Mouse (Mus musculus) midbrain, embryonic 15.5 days (tissue): ENCODE results near the gene Dcaf11. TPM values are rescaled to one million over a fixed set of nuclear protein-coding genes. Genes with fewer than 3 reads are reported as not detected.
A peak's percentile ranks its signal among the peaks of the same experiment; 100 is the strongest.

Experiments used
- ATAC-seq: fragments of 200-750 bp; cut with Nextera tagmentation; replicated peaks from 2 replicates; pipeline ENCODE4 v1.8.0; 2017; ENCODE audit warnings: moderate TSS enrichment
- H3K27ac ChIP-seq: fragments of 300-500 bp; sonication (generic); 2 replicates; pipeline ENCODE4 v1.5.1; 2015; ENCODE audit warnings: mild to moderate bottlenecking, inconsistent platforms
- H3K27me3 ChIP-seq: fragments of 300-500 bp; sonication (generic); replicated peaks from 2 replicates; pipeline ENCODE4 v1.6.1; 2015; ENCODE audit warnings: inconsistent platforms
- H3K36me3 ChIP-seq: fragments of 300-500 bp; sonication (generic); replicated peaks from 2 replicates; pipeline ENCODE4 v1.6.1; 2015; ENCODE audit warnings: inconsistent platforms
- H3K4me1 ChIP-seq: fragments of 300-500 bp; sonication (generic); 2 replicates; pipeline ENCODE4 v1.6.1; 2015; ENCODE audit warnings: inconsistent platforms
- H3K4me2 ChIP-seq: fragments of 300-500 bp; sonication (generic); 2 replicates; pipeline ENCODE4 v1.6.1; 2015; ENCODE audit warnings: inconsistent platforms, mild to moderate bottlenecking, moderate library complexity
- H3K4me3 ChIP-seq: fragments of 300-500 bp; sonication (generic); 2 replicates; pipeline ENCODE4 v1.5.1; 2015; ENCODE audit warnings: mild to moderate bottlenecking, inconsistent platforms
- H3K9ac ChIP-seq: fragments of 300-500 bp; sonication (generic); 2 replicates; pipeline ENCODE4 v1.6.1; 2015; ENCODE audit warnings: mild to moderate bottlenecking, inconsistent platforms
- H3K9me3 ChIP-seq: fragments of 300-500 bp; sonication (generic); 2 replicates; pipeline ENCODE4 v1.6.1; 2016; ENCODE audit warnings: inconsistent platforms
- WGBS: fragments of 180-500 bp; shearing (Covaris S2); methylation state at CpG from one replicate; pipeline ENCODE4 v1.1.7; 2015; ENCODE audit warnings: mixed read lengths; 5-methylcytosine and 5-hydroxymethylcytosine counted together
- polyA plus RNA-seq: library from polyadenylated mRNA; unstranded; fragments of >200 nt; fragmentation: Nextera tagmentation; extraction: Ambion mirVana; gene quantifications from 2 replicates; pipeline ENCODE4 v1.2.1, GENCODE M21; 2015

Dcaf11 gene
- polyA plus RNA-seq, 1 experiment from 2014 or later = 135 TPM

DNA sequence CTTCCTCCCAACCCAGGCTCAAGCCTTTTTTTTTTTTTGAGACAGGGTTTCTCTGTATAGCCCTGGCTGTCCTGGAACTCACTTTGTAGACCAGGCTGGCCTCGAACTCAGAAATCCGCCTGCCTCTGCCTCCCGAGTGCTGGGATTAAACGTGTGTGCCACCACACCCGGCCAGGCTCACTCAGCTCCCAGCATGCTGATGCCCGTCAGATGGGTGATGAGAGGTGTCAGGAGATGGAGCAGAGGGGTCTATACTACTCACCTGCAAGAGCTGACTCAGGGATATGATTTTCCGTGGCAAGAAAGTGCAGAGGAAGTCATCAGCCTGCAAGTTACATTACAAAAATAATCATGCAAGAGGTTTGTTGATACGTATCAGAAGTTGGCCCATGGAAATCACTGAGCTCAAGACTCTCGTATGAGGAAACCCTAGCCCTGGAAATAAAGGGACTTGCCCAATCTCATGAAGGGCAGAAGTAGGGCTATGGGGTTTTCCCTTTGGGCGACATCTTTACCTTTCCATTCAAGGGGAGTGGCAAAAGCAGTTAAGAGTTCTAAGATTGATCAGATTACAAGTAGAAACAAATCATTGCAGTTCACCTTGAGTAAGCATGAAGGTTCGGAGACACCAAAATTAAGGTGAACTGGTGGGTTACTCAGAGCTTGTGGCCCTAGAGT, 30.1 kb downstream of the Dcaf11 start:
- Histone ChIP-seq H3K4me2 (peak overlapping the region; percentile 96), H3K4me3 (peak overlapping the region; percentile 85), H3K9ac (peak overlapping the region; percentile 91), H3K36me3 (0 out of 2 replicates have a peak, but pooled peaks cover 3% of the 10 kb centered on the region), H3K27me3 (no peaks in the 10 kb centered on the region), H3K4me1 (peaks cover 33% of the 10 kb centered on the region), H3K27ac (peak overlapping the region; percentile 90; the same call in 1 of the 2 replicates), H3K9me3 (no peaks in the 10 kb centered on the region)
- 88% methylated on average over 11 of the region's 11 CpGs for WGBS
- ATAC-seq = no peak

DNA sequence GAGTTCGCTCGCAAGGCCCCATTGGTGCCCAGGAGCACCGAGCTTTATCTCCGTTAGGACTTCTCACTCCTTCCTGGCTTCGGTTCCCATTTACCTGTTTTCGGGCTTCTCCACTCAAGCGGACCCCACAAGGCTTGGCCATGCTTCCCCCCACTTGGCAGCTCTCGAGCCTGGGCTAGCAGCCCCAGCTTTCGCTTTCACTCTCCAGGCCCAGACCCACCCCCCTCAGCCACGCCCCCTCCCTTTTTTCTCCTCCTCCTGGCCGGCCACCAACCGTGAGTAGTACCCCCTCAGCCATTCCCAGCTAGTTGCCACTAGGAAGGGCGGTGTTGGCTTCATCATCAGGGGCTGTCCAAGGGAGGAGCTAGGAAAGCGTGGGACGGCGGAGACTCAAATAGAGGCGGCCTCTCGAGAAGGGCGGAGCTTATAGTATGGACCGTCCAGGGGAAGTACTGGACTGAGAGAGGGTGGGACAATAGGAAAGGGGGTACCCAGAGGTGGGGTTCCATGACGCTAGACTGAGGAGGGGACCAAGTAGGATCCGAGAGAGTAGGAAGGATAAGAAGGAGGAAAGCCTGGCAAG, 31.0 kb downstream of the Dcaf11 start, which contains the start of gene Psme2:
Psme2 (minus strand) TSS at position 366 of the 583 bp plus-strand sequence.
- H3K27ac ChIP-seq = peak within 1 kb of the TSS; percentile 90
- H3K4me2 ChIP-seq = peak within 1 kb of the TSS; percentile 96
- peak within 1 kb of the TSS; percentile 85 for H3K4me3 ChIP-seq
- H3K27me3 ChIP-seq = no peaks in the 10 kb centered on the region
- peaks cover 9% of the 10 kb centered on the region; the same call in 1 of the 2 replicates for H3K36me3 ChIP-seq
- peak within 1 kb of the TSS; percentile 91 for H3K9ac ChIP-seq
- WGBS = under 1% methylated on average over 22 of the region's 22 CpGs
- no peaks in the 10 kb centered on the region for H3K9me3 ChIP-seq
- peaks cover 34% of the 10 kb centered on the region for H3K4me1 ChIP-seq
- peak; percentile 96 for ATAC-seq

DNA sequence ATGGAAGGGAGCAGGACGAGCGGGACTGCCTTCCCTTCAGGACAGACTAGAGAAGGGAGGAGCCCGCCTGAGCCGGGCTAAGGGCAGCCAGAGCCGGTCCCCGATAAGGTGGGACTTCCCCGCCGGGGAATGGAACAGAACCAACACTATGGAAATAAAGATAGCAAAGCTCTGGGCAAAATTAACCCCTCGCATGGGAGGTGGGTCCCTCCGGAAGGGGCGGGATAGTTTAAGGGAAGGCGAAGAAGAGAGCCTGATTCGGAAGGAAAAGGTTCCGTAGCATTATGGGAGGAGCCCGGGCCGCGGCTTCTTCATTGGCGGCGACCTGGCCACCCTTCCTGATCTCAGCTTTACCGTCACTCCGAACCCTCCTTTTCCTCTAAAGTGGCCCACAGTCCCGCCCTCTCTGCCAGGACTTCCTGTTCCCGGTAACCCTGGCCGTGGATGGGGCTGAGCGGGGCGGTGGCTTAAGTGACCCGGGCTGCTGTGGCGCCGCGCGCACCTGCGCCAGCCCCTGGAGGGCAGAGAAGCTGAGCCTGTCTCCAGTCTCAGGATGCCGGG, 31.6 kb downstream of the Dcaf11 start, which contains the start of gene Rnf31:
Rnf31 (plus strand) TSS at position 378 of the 561 bp plus-strand sequence.
- H3K27me3 ChIP-seq = no peaks in the 10 kb centered on the region
- no peaks in the 10 kb centered on the region for H3K9me3 ChIP-seq
- H3K4me1 ChIP-seq = peaks cover 38% of the 10 kb centered on the region
- ATAC-seq = peak; percentile 92
- peaks cover 15% of the 10 kb centered on the region; the same call in 1 of the 2 replicates for H3K36me3 ChIP-seq
- under 1% methylated on average over 33 of the region's 33 CpGs for WGBS
- H3K27ac ChIP-seq = peak within 1 kb of the TSS; percentile 90
- peak within 1 kb of the TSS; percentile 85 for H3K4me3 ChIP-seq
- H3K9ac ChIP-seq = peak within 1 kb of the TSS; percentile 91
- H3K4me2 ChIP-seq = peak within 1 kb of the TSS; percentile 96

GRCm38 (mm10) chr14:55592226-55592625, 32.4 kb downstream of the Dcaf11 start:
- Histone ChIP-seq H3K4me2 (peak overlapping the region; percentile 96), H3K4me1 (peaks cover 38% of the 10 kb centered on the region), H3K27me3 (no peaks in the 10 kb centered on the region), H3K9me3 (no peaks in the 10 kb centered on the region), H3K4me3 (peak overlapping the region; percentile 85), H3K27ac (no peak overlapping the region), H3K36me3 (peaks cover 21% of the 10 kb centered on the region), H3K9ac (peak overlapping the region; percentile 91)
- ATAC-seq = no peak
- 7% methylated on average over 16 of the region's 16 CpGs for WGBS

DNA sequence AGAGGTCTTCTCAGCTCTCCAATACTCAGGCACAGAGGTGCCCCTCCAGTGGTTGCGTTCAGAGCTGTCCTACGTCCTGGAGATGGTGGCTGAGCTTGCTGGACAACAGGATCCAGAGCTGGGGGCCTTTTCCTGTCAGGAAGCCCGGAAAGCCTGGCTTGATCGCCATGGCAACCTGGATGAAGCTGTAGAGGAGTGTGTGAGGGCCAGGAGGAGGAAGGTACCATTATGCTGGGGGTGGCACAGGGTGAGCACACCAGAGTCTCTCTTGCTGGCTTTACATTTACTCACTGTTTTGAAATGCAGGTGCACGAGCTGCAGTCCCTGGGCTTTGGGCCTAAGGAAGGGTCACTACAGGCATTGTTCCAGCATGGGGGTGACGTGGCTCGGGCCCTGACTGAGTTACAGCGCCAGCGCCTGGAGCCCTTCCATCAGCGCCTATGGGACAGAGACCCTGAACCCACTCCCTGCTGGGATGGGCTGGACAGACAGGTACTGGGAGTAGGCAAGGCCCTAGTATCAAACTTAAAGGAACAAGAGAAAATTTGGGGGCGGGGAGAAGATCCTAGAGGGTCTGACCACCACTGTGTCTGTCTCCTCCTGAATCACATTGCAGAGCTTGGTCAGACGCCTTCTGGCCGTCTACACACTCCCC, 36.4 kb downstream of the Dcaf11 start:
- 72% methylated on average over 13 of the region's 13 CpGs for WGBS
- H3K27ac ChIP-seq = no peak overlapping the region
- peaks cover 54% of the 10 kb centered on the region for H3K36me3 ChIP-seq
- H3K4me3 ChIP-seq = no peak overlapping the region
- H3K4me2 ChIP-seq = no peak overlapping the region
- peaks cover 24% of the 10 kb centered on the region for H3K4me1 ChIP-seq
- no peak overlapping the region for H3K9ac ChIP-seq
- no peaks in the 10 kb centered on the region for H3K27me3 ChIP-seq
- no peaks in the 10 kb centered on the region for H3K9me3 ChIP-seq
- ATAC-seq = no peak

DNA sequence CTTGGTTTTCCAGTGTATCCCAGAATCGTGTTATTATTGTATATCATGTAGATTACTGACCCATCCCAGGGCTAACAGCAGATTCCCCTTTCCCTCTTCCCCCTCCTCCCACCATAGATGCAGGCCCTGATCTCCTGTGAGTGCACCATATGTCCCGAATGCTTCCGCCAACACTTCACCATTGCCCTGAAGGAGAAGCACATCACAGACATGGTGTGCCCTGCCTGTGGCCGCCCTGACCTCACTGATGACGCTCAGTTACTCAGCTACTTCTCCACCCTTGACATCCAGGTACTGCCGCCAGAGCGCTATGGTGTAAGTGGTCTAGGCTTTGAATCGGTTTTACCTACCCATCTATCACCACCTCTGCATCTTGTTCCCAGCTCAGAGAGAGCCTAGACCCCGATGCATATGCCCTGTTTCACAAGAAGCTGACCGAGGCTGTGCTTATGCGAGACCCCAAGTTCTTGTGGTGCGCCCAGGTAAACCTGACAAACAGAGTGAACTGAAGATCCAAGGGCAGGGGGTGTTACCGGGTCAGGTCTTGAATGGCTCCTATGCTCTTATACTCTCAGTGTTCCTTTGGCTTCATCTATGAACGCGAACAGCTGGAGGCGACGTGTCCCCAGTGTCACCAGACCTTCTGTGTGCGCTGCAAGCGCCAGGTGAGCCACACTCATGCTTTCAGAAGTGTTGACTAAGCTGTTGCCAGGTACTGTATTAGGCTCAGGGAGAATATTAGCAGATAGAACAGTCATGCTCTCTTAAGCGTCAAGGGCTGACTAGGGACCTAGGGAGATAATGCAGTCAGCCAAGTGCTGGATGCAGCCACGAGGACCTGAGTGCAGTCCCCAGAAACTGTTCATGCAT, 39.0 kb downstream of the Dcaf11 start:
- H3K36me3 ChIP-seq = peaks cover 70% of the 10 kb centered on the region
- H3K4me3 ChIP-seq = no peak overlapping the region
- ATAC-seq = no peak
- H3K4me2 ChIP-seq = no peak overlapping the region
- H3K9ac ChIP-seq = no peak overlapping the region
- H3K9me3 ChIP-seq = no peaks in the 10 kb centered on the region
- no peak overlapping the region for H3K27ac ChIP-seq
- 94% methylated on average over 21 of the region's 21 CpGs for WGBS
- no peaks in the 10 kb centered on the region for H3K27me3 ChIP-seq
- H3K4me1 ChIP-seq = peaks cover 11% of the 10 kb centered on the region

GRCm38 (mm10) chr14:55603271-55603632, 43.4 kb downstream of the Dcaf11 start, which contains the start of gene Irf9:
Gene Irf9 (plus strand): TSS chr14:55603571.
- Histone ChIP-seq H3K4me2 (peak within 1 kb of the TSS; percentile 41), H3K9ac (0 out of 2 replicates have a peak within 1 kb of the TSS, but pooled peaks have one; percentile 2), H3K9me3 (no peaks in the 10 kb centered on the region), H3K27me3 (no peaks in the 10 kb centered on the region), H3K36me3 (peaks cover 59% of the 10 kb centered on the region), H3K4me3 (peak within 1 kb of the TSS; percentile 26), H3K27ac (0 out of 2 replicates have a peak within 1 kb of the TSS, but pooled peaks have one; percentile 38), H3K4me1 (peaks cover 8% of the 10 kb centered on the region)
- no peak; the same call in 1 of the 2 replicates for ATAC-seq
- 87% methylated on average over 7 of the region's 7 CpGs for WGBS

GRCm38 (mm10) chr14:55603633-55604576, 44.1 kb downstream of the Dcaf11 start:
- Histone ChIP-seq H3K9me3 (no peaks in the 10 kb centered on the region), H3K4me3 (peak overlapping the region; percentile 26), H3K27ac (0 out of 2 replicates have a peak overlapping the region, but pooled peaks have one; percentile 38), H3K9ac (0 out of 2 replicates have a peak overlapping the region, but pooled peaks have one; percentile 2), H3K36me3 (peaks cover 58% of the 10 kb centered on the region), H3K4me2 (peak overlapping the region; percentile 41), H3K4me1 (peaks cover 8% of the 10 kb centered on the region), H3K27me3 (no peaks in the 10 kb centered on the region)
- peak; percentile 90 for ATAC-seq
- 22% methylated on average over 19 of the region's 19 CpGs for WGBS

GRCm38 (mm10) chr14:55604823-55605222, 45.0 kb downstream of the Dcaf11 start:
- Histone ChIP-seq H3K4me1 (peaks cover 8% of the 10 kb centered on the region), H3K27ac (no peak overlapping the region), H3K4me2 (no peak overlapping the region), H3K36me3 (peaks cover 57% of the 10 kb centered on the region), H3K9ac (no peak overlapping the region), H3K4me3 (no peak overlapping the region), H3K9me3 (no peaks in the 10 kb centered on the region), H3K27me3 (no peaks in the 10 kb centered on the region)
- WGBS = 94% methylated on average over 11 of the region's 11 CpGs
- ATAC-seq = no peak

DNA sequence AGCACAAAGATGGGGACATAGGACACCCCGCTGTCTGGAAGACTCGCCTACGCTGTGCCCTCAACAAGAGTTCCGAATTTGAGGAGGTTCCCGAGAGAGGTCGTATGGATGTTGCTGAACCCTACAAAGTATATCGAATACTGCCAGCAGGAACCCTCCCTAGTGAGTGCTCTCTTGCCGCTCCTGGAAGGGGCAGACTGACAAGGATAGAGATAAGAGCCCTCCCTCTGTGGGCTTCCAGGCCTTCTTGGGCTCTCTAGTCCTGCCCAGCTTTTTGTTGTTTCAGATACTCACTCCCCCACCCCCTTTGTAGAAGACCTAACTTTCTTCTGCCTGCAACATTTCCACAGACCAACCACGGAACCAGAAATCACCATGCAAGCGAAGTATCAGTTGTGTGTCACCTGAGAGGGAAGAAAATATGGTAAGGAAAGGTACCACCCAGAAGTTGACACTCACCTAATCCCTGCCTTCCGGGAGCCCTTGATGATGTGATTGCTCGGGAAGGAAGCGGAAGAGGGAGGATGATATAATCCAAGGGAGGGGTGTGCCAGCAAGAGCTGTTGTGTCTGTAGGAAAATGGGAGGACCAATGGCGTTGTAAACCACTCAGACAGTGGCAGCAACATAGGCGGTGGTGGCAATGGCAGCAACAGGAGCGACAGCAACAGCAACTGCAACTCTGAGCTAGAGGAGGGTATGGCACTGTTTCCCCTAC, 46.1 kb downstream of the Dcaf11 start:
- no peaks in the 10 kb centered on the region for H3K27me3 ChIP-seq
- ATAC-seq = no peak
- H3K27ac ChIP-seq = no peak overlapping the region
- 94% methylated on average over 16 of the region's 16 CpGs for WGBS
- H3K9me3 ChIP-seq = no peaks in the 10 kb centered on the region
- no peak overlapping the region for H3K9ac ChIP-seq
- no peak overlapping the region for H3K4me3 ChIP-seq
- peaks cover 8% of the 10 kb centered on the region for H3K4me1 ChIP-seq
- H3K36me3 ChIP-seq = peaks cover 49% of the 10 kb centered on the region
- no peak overlapping the region for H3K4me2 ChIP-seq
